Mouse (Mus musculus): ENCODE measurements at regions not wholly inside any gene's neighbourhood (a gene's known extent, or its start where the extent isn't known, plus 50 kb on each side); places are given as distances from the start of the nearest gene placed in this dataset.

GRCm38 (mm10) chr10:98259283-98259682 is 532.7 kb upstream of the C030005K15Rik start:
- no peak for TF ChIP-seq POLR2A (IDR thresholded peaks at IDR 0.05; ENCODE audit: extremely low read depth, insufficient read depth, low read length)
- no peak for TF ChIP-seq CTCF (IDR thresholded peaks at IDR 0.05; ENCODE audit: extremely low read depth, insufficient read depth, low read length)
